Mouse (Mus musculus) MEL (cell line): ENCODE results near the gene Gm32742. TPM values are rescaled to one million over a fixed set of nuclear protein-coding genes. Genes with fewer than 3 reads are reported as not detected.

Experiments used
- DNase-seq: peaks from one replicate; pipeline ENCODE4 v3.0.0; 2011; ENCODE audit warnings: low read depth, low spot score
- H3K27ac ChIP-seq: 2 replicates; pipeline ENCODE4 v1.5.1; 2012; ENCODE audit warnings: low read depth, mild to moderate bottlenecking, control low read depth, low read length, moderate library complexity; ENCODE audit not compliant: control insufficient read depth
- H3K27me3 ChIP-seq, 2 experiments: fragments of 150-350 bp in 1 of 2; sonication (generic) in 1 of 2; 2 replicates each; pipeline ENCODE4 v1.6.1; 2012; ENCODE audit warnings: low read length in 2 of 2, mild to moderate bottlenecking in 2 of 2, improper control_type of control experiment in 1 of 2, moderate library complexity in 1 of 2; ENCODE audit not compliant: insufficient read depth in 2 of 2, control insufficient read depth in 1 of 2
- H3K36me3 ChIP-seq, 2 experiments: 2 replicates each; pipeline ENCODE4 v1.6.1; 2012 to 2014; ENCODE audit warnings: low read length in 2 of 2, improper control_type of control experiment in 1 of 2, inconsistent platforms in 1 of 2, mild to moderate bottlenecking in 1 of 2; ENCODE audit not compliant: insufficient read depth in 2 of 2, control insufficient read depth in 1 of 2
- H3K4me1 ChIP-seq, 2 experiments: fragments of 150-350 bp in 1 of 2; sonication (generic) in 1 of 2; 2 replicates each; pipeline ENCODE4 v1.6.1; 2012; ENCODE audit warnings: low read length in 2 of 2, improper control_type of control experiment in 1 of 2, mild to moderate bottlenecking in 1 of 2; ENCODE audit not compliant: insufficient read depth in 2 of 2, control insufficient read depth in 1 of 2
- H3K4me3 ChIP-seq, 2 experiments: fragments of 150-350 bp in 1 of 2; sonication (generic) in 1 of 2; 2 replicates each; pipeline ENCODE4 v1.5.1; 2012; ENCODE audit warnings: low read depth in 2 of 2, low read length in 2 of 2, mild to moderate bottlenecking in 2 of 2, moderate library complexity in 2 of 2, control low read depth in 1 of 2, improper control_type of control experiment in 1 of 2; ENCODE audit not compliant: control insufficient read depth in 1 of 2, insufficient read depth in 1 of 2
- H3K79me2 ChIP-seq: 2 replicates; pipeline ENCODE4 v1.6.1; 2012; ENCODE audit warnings: mild to moderate bottlenecking, low read length, moderate library complexity; ENCODE audit not compliant: control insufficient read depth, poor library complexity, insufficient read depth
- H3K9ac ChIP-seq: 2 replicates; pipeline ENCODE4 v1.6.1; 2012; ENCODE audit warnings: low read depth, mild to moderate bottlenecking, control low read depth, low read length, moderate library complexity; ENCODE audit not compliant: control insufficient read depth, poor library complexity, severe bottlenecking
- H3K9me3 ChIP-seq: fragments of 150-350 bp; sonication (generic); replicated peaks from 2 replicates; pipeline ENCODE4 v1.6.1; 2012; ENCODE audit warnings: mild to moderate bottlenecking, low read length, improper control_type of control experiment, moderate library complexity; ENCODE audit not compliant: insufficient read depth
- CHD1 ChIP-seq: IDR thresholded peaks from 2 replicates; pipeline ENCODE4 v1.6.1; 2012; ENCODE audit warnings: low read depth, mild to moderate bottlenecking, inconsistent platforms, low read length, improper control_type of control experiment
- CTCF ChIP-seq, 3 experiments: IDR thresholded peaks in 2 of 3; conservative IDR thresholded peaks in 1 of 3; 2 replicates each; pipeline ENCODE4 v1.5.1; 2011 to 2012; ENCODE audit warnings: low read length in 3 of 3, low read depth in 2 of 3, mild to moderate bottlenecking in 2 of 3, improper control_type of control experiment in 1 of 3, inconsistent platforms in 1 of 3, mixed read lengths in 1 of 3, moderate library complexity in 1 of 3; ENCODE audit not compliant: control insufficient read depth in 1 of 3, insufficient read depth in 1 of 3, poor library complexity in 1 of 3, severe bottlenecking in 1 of 3
- ELF1 ChIP-seq: IDR thresholded peaks from 2 replicates; pipeline ENCODE4 v1.6.1; 2014; ENCODE audit warnings: low read depth, mild to moderate bottlenecking, inconsistent platforms, low read length, improper control_type of control experiment, moderate library complexity
- EP300 ChIP-seq, 2 experiments: IDR thresholded peaks; 2 replicates each; pipeline ENCODE4 v1.6.1; 2011; ENCODE audit warnings: improper control_type of control experiment in 2 of 2, low read length in 2 of 2, low read depth in 1 of 2, mild to moderate bottlenecking in 1 of 2
- GABPA ChIP-seq: IDR thresholded peaks from 2 replicates; pipeline ENCODE4 v1.6.1; 2012; ENCODE audit warnings: low read depth, mild to moderate bottlenecking, inconsistent platforms, low read length, improper control_type of control experiment, moderate library complexity
- MAFK ChIP-seq: IDR thresholded peaks from 2 replicates; pipeline ENCODE4 v1.6.1; 2011; ENCODE audit warnings: low read depth, mild to moderate bottlenecking, low read length, improper control_type of control experiment, borderline replicate concordance
- MAX ChIP-seq: IDR thresholded peaks from 2 replicates; pipeline ENCODE4 v1.6.1; 2011; ENCODE audit warnings: low read length, improper control_type of control experiment
- MAZ ChIP-seq: IDR thresholded peaks from 2 replicates; pipeline ENCODE4 v1.6.1; 2012; ENCODE audit warnings: low read depth, mild to moderate bottlenecking, inconsistent platforms, low read length, improper control_type of control experiment
- MEF2A ChIP-seq: IDR thresholded peaks from 2 replicates; pipeline ENCODE4 v1.6.1; 2014; ENCODE audit warnings: low read depth, mild to moderate bottlenecking, inconsistent platforms, low read length, improper control_type of control experiment; ENCODE audit not compliant: poor library complexity, insufficient replicate concordance, severe bottlenecking; ENCODE audit errors: extremely low read depth
- MXI1 ChIP-seq: IDR thresholded peaks from 2 replicates; pipeline ENCODE4 v1.6.1; 2011; ENCODE audit warnings: mild to moderate bottlenecking, low read depth, low read length, improper control_type of control experiment
- MYB ChIP-seq: IDR thresholded peaks from 2 replicates; pipeline ENCODE4 v1.6.1; 2011; ENCODE audit warnings: mild to moderate bottlenecking, low read depth, low read length, improper control_type of control experiment
- MYC ChIP-seq: IDR thresholded peaks from 2 replicates; pipeline ENCODE4 v1.6.1; 2011; ENCODE audit warnings: low read depth, mild to moderate bottlenecking, low read length, improper control_type of control experiment, moderate library complexity
- NELFE ChIP-seq: IDR thresholded peaks from 2 replicates; pipeline ENCODE4 v1.6.1; 2011; ENCODE audit warnings: low read depth, low read length, improper control_type of control experiment
- POLR2A ChIP-seq, 2 experiments: IDR thresholded peaks; 2 replicates each; pipeline ENCODE4 v1.6.1; 2011 to 2012; ENCODE audit warnings: low read length in 2 of 2, mild to moderate bottlenecking in 2 of 2, control low read depth in 1 of 2, improper control_type of control experiment in 1 of 2, low read depth in 1 of 2, moderate library complexity in 1 of 2; ENCODE audit not compliant: control insufficient read depth in 1 of 2, insufficient read depth in 1 of 2, poor library complexity in 1 of 2
- POLR2AphosphoS2 ChIP-seq: IDR thresholded peaks from 2 replicates; pipeline ENCODE4 v1.6.1; 2011; ENCODE audit warnings: low read length, improper control_type of control experiment
- POLR2AphosphoS5 ChIP-seq: IDR thresholded peaks from 2 replicates; pipeline ENCODE4 v1.6.1; 2012; ENCODE audit warnings: low read depth, borderline replicate concordance, mild to moderate bottlenecking, inconsistent platforms, low read length, moderate library complexity, mixed read lengths
- RAD21 ChIP-seq: IDR thresholded peaks from 2 replicates; pipeline ENCODE4 v1.6.1; 2011; ENCODE audit warnings: mild to moderate bottlenecking, low read depth, low read length, improper control_type of control experiment
- RCOR1 ChIP-seq: IDR thresholded peaks from 2 replicates; pipeline ENCODE4 v1.6.1; 2012; ENCODE audit warnings: low read depth, mild to moderate bottlenecking, inconsistent platforms, low read length, improper control_type of control experiment
- SIN3A ChIP-seq: IDR thresholded peaks from 2 replicates; pipeline ENCODE4 v1.6.1; 2012; ENCODE audit warnings: low read length, improper control_type of control experiment, inconsistent platforms
- SMC3 ChIP-seq: IDR thresholded peaks from 2 replicates; pipeline ENCODE4 v1.6.1; 2011; ENCODE audit warnings: low read depth, low read length, improper control_type of control experiment
- TBP ChIP-seq: IDR thresholded peaks from 2 replicates; pipeline ENCODE4 v1.8.0; 2011; ENCODE audit warnings: low read depth, low read length, improper control_type of control experiment
- UBTF ChIP-seq: IDR thresholded peaks from 2 replicates; pipeline ENCODE4 v1.6.1; 2012; ENCODE audit warnings: low read depth, mild to moderate bottlenecking, inconsistent platforms, low read length, improper control_type of control experiment, moderate library complexity, borderline replicate concordance; ENCODE audit not compliant: insufficient read depth
- USF1 ChIP-seq: IDR thresholded peaks from 2 replicates; pipeline ENCODE4 v1.6.1; 2014; ENCODE audit warnings: low read depth, mild to moderate bottlenecking, inconsistent platforms, low read length, improper control_type of control experiment, moderate library complexity
- ZKSCAN1 ChIP-seq: IDR thresholded peaks from 2 replicates; pipeline ENCODE4 v1.6.1; 2012; ENCODE audit warnings: low read depth, mild to moderate bottlenecking, inconsistent platforms, low read length, improper control_type of control experiment, moderate library complexity
- ZNF384 ChIP-seq: IDR thresholded peaks from 2 replicates; pipeline ENCODE4 v1.6.1; 2012; ENCODE audit warnings: low read depth, mild to moderate bottlenecking, inconsistent platforms, low read length, improper control_type of control experiment
- polyA plus RNA-seq, 2 experiments: library from polyadenylated mRNA; stranded (reverse) in 1 of 2; unstranded in 1 of 2; fragments of >175 nt in 1 of 2; fragments of >200 nt in 1 of 2; gene quantifications; 2 replicates each; pipeline versions ENCODE4 v1.2.1 to v1.2.4; 2012; ENCODE audit warnings: low replicate concordance in 2 of 2, low read depth in 1 of 2; ENCODE audit not compliant: insufficient read length in 2 of 2, insufficient read depth in 1 of 2, missing spikeins in 1 of 2
- total RNA-seq: library from RNA; depleted of rRNA; stranded (reverse); fragments of 300-350 nt; gene quantifications from 2 replicates; pipeline ENCODE4 v1.2.3, GENCODE M21; 2012

The Gm32742 gene
- total and polyA plus RNA-seq, 3 experiments: 0.01 TPM; not detected in 2

DNA sequence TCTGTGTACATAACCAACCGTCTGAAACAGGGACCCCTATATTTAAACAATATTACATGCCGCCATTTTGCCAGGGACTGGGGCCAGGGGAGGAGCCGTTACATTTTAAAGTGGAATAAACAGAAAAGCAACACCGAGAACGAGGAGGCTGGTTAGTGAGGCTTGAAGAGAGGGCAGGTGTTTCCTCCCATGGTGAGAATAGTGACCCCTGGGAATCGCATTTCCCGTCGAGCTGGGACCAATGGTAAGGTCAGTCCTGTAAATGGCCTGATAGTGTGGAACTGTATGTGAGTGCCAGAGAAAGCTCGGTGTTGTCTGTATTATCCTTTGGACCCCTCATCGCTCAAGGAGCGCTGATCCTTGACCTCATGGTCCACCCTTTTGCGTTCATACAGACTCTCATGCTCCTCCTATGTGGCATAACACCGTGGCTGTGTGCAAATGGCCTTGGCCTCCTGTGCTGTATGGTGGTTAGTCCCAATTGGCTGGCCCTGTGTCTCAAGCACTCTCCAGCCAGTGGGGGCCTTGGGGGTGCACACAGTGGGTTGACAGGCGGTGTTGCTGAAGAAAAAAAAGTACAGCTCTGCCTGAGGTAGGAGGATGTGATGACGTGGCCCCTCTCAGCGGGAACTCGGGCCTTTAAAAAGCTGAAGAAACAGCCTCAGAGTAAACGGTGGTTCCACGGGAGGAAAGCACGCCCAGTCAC is 47.9 kb upstream of the Gm32742 start, which contains the start of gene Pou2af1:
Pou2af1 (plus strand) TSS at position 686 of the 706 bp plus-strand sequence.
- no peak within 1 kb of the TSS for H3K4me3 ChIP-seq
- H3K9ac ChIP-seq: no peak within 1 kb of the TSS

DNA sequence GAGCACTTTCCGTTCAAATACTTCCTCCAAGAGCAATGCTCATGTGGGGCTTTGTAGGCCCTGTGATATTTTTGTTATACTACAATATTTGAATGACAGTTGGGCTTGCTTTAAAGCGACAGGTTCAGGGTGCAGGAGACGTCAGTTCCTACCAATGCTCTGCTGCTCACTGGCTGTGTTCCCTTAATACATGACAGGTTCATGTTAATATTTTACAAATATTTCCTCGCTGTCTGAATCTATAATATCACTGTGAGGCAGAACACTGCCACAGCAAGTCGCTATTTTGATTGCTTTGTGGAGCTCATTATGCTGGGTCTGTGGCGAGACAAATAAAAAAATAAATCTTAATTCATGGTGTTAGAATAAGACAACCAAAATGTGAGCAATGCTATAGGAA is 45.9 kb upstream of the Gm32742 start:
- H3K79me2 ChIP-seq: no peaks in the 10 kb centered on the region
- no peak overlapping the region for H3K9ac ChIP-seq
- no peaks in the 10 kb centered on the region for H3K36me3 ChIP-seq
- no peaks in the 10 kb centered on the region for H3K9me3 ChIP-seq
- H3K4me1 ChIP-seq: peaks cover 0 to 4% of the 10 kb centered on the region in 2 experiments; a peak in 2 of 4 replicates
- no peak for TF ChIP-seq RAD21
- TF ChIP-seq RCOR1: no peak
- no peak for TF ChIP-seq ZNF384
- TF ChIP-seq POLR2AphosphoS2: no peak
- TF ChIP-seq MAZ: no peak
- no peak for TF ChIP-seq GABPA
- TF ChIP-seq NELFE: no peak
- TF ChIP-seq CHD1: no peak
- no peak for TF ChIP-seq EP300 (IDR thresholded peaks at IDR 0.05; ENCODE audit: low read depth in 1 of 2, low read length in 2 of 2)
- TF ChIP-seq MEF2A: no peak
- TF ChIP-seq TBP: no peak
- TF ChIP-seq MAX: no peak
- TF ChIP-seq ELF1: no peak
- TF ChIP-seq POLR2A (IDR thresholded peaks at IDR 0.05; ENCODE audit: control insufficient read depth in 1 of 2, insufficient read depth in 1 of 2, low read depth in 1 of 2, low read length in 2 of 2, poor library complexity in 1 of 2): no peak
- TF ChIP-seq SIN3A: no peak
- TF ChIP-seq MYB: no peak
- TF ChIP-seq ZKSCAN1: no peak
- no peak overlapping the region for H3K4me3 ChIP-seq
- DNase-seq: no peak
- peaks cover 2 to 3% of the 10 kb centered on the region in 2 experiments for H3K27me3 ChIP-seq
- no peak overlapping the region for H3K27ac ChIP-seq

More for the DNA sequence above, 47.9 kb upstream of the Gm32742 start, which contains the start of gene Pou2af1:
- no peak for DNase-seq
- no peak within 1 kb of the TSS for H3K27ac ChIP-seq
- H3K27me3 ChIP-seq: peaks cover 3 to 6% of the 10 kb centered on the region in 2 experiments
- H3K9me3 ChIP-seq: no peaks in the 10 kb centered on the region
- peaks cover 0 to 4% of the 10 kb centered on the region in 2 experiments; a peak in 2 of 4 replicates for H3K4me1 ChIP-seq
- no peaks in the 10 kb centered on the region for H3K36me3 ChIP-seq
- H3K79me2 ChIP-seq: no peaks in the 10 kb centered on the region
- no peak for TF ChIP-seq GABPA
- TF ChIP-seq RAD21: no peak
- no peak for TF ChIP-seq POLR2AphosphoS2
- TF ChIP-seq NELFE: no peak
- no peak for TF ChIP-seq SMC3
- TF ChIP-seq MXI1: no peak
- no peak for TF ChIP-seq UBTF
- no peak for TF ChIP-seq USF1
- TF ChIP-seq CTCF (IDR thresholded peaks at IDR 0.05 in 2 of 3, conservative IDR thresholded peaks at IDR 0.05 in 1 of 3; ENCODE audit: control insufficient read depth in 1 of 3, insufficient read depth in 1 of 3, low read depth in 2 of 3, low read length in 3 of 3, poor library complexity in 1 of 3, severe bottlenecking in 1 of 3): no peak
- TF ChIP-seq MAFK: no peak
- TF ChIP-seq MYC: no peak
- TF ChIP-seq POLR2AphosphoS5: no peak
- TF ChIP-seq, all 39 proteins: peak for 0
